Mouse (Mus musculus): ENCODE data around the gene Prnp.

Prnp gene

DNA sequence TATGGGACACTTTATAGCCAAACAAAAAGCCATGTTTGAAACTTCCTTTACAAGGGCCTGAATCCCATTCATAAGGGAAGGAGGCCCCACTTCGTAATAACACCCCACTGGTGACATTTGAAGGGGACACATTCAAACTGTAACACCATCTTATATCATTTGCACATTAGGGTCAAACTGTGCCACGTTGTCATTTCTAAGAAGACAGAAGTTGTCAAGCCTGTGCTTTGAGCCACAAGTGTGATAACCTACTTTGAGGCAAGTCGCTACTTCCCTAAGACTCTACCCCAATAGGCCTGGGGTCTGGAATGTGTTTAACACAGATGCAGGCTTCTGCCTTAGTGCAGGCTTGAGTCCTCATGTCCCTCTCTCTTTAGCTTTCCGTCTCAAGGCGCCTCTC is 2.4 kb upstream of the Prnp start:
- no peak for DNase-seq

- no peak for DNase-seq
These were observed 1.3 kb upstream of the Prnp start for GRCm38 (mm10) chr2:131908351-131908861.

DNA sequence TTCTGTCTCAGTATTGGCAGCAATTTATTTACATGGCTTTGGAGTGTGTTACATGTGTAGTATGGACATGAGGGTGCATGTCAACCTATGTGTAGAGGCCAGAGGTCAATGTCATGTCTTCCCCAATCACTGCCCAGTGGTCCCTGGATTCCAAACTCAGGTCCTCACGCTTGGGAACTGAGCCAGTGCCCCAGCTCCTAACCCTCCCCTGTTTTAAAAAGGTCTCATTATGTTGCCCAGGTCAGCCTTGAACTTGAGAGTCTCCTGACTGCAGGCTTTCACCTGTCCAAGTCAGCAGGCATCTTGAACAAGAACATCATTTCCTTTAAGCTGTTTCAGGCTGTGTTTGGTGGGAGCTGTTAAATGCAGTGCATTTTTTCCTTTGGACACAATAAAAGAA is 822 bp upstream of the Prnp start:
- DNase-seq, result no peak

DNA sequence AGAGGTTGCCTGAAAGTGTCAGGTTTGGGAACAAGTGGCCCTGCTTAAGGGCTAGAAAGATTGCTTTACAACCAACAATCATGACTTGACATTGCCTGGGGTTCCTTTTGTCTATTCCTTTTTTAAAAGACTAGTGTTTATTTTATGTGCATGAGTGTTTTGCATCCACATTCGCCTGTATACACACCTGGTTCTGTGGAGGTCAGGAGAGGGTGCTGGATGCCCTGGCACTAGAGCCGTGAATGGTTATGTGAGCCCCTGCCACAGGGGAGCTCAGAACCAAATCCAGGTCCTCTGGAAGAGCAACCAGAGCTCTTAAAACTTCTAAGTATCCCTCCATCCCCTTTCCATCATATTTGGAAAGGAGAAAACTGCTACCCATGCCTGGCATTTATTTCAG is 1.1 kb downstream of the Prnp start:
- DNase-seq, result no peak

- DNase-seq, result peak; percentile 69
These were observed 1.6 kb downstream of the Prnp start for GRCm38 (mm10) chr2:131911341-131911740.

- no peak for DNase-seq
These were observed 3.0 kb downstream of the Prnp start for GRCm38 (mm10) chr2:131912526-131913258.

DNA sequence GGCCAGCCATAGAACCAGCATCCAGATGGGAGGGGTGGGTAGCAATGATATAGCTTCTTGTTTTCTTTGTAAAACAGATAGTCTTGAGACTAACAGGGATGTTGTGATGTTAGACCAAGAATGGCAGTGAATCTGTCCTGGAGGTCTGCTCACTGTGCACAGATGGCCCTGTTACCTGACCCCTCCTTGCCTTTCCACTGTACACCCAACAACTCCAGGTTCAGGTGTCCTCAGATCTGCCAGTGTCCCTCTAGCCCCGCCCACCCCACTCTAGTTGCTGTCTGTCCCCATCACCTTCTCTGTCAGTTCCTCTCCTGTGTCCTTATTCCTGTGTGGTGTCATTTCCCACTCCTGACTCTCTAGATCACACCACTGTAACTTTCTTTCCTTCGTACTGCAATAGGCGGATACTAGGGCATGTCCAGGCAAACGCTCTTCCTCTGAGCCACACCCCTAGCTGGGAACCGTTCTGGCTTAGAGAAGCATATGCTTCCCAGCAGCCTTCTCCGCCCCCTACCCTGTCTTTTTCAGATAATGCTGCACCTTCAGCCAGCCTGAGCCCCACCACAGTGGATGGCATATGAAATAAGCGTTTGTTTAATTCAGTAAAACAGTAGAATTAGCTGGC is 22.7 kb downstream of the Prnp start:
- DNase-seq, result no peak

- no peak for DNase-seq
These were observed 23.3 kb downstream of the Prnp start for GRCm38 (mm10) chr2:131933013-131933412.

DNA sequence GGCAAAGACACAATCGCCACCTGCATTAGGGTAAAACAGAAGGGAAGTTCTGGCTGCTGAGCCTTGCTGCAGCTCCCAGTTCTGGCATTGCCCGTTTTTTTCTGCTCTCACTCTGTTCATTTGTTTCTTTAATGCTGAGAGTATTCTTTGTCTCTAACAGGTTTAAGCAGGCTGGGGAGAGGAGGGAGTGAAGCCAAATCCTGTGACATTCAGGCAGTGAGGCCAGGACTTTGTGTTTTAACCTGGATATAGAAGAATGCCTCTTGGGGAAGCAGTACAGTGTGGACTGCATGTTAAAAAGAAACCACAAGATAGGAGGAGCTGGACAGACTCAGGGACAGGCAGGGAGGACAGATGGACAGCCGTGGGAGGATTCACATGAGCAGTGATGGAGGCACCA is 23.9 kb downstream of the Prnp start:
- DNase-seq, result no peak

DNA sequence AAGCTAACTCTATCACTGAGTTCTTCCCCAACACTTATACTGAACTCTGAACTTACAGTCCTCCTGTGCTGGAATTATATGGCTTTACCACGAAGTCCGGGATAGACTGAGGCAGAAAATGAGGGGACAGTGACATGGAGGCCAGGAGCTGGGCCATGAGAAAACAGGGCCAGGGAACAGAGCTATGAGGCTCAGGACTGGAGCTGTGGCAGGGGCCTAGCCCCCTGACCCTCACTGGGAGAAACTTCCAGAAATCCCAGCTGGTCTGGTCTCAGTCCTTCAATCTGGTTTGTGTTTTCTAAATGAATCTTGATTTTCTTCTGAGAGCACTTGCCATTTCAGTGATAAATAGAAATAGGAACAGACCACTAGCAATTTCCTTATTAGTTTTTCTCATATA is 24.5 kb downstream of the Prnp start:
- DNase-seq, result no peak

DNA sequence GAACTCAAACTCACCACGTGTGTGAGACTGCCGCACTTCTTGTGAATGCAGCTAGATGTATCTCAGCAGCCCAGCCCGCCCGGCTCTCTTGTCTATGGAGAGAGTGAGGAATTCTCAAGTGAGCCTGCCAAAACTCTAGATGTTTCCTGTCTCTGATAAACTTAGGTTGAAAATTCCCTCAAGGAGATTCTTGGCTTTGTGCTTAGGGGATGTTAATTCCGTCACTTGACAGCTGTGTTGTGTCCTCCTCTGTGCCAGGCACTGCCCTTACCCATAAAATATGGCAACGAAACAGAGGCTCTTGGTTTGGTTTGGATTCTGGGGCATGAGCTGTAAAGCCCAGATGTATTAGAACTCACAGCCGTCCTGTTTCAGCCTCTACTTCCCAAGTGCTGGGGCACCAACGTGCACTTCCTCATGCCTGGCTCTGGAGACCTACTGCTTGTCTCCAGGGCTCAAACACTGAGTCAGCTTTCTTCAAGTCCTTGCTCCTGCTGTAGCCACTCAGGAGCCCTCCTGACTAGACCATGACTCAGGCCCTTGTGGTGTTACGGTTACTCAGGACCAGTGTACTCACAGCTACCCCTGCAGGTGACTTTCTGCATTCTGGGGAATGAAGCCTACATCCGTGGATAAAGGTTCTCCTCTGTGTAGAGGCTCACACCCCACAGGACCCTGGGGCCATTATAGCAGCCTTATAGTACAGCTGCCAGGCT is 25.8 kb downstream of the Prnp start:
- peak; percentile 17 for DNase-seq

GRCm38 (mm10) chr2:131936410-131936809 is 26.7 kb downstream of the Prnp start:
- DNase-seq, result no peak

DNA sequence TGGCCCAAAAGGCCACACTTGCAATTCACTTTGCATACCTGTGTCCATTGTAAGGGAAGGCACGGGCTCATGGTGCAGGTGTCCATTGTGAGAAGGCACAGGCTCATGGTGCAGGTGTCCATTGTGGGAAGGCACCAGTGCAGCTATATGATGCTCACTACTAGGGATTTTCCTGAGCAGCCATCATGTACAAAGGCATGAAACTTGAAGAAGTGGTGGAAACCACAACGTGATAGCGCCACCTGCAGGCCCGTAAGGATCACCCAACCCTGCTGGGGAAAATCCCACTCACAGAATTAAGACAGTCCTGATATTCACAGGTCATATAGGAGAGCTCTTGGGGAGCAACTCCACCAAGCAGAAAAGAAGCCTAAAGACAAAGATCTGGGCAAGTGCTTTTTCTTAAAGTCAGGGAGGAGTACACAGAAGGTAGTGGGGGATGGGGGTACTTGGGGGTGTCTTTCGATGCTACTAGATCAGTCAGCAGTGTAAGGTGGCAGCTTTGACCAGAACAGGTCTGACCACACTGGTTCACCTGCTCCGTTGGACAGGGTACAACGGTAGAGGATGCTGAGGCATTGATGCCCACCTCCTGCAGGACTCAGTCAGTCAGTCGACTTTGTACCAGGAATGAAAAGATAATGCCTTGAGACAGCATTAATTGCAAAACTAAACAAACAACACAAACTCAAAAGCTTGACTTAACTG is 29.8 kb downstream of the Prnp start:
- DNase-seq, result peak; percentile 75

- DNase-seq, result no peak
These were observed 30.8 kb downstream of the Prnp start for GRCm38 (mm10) chr2:131940506-131940905.

DNA sequence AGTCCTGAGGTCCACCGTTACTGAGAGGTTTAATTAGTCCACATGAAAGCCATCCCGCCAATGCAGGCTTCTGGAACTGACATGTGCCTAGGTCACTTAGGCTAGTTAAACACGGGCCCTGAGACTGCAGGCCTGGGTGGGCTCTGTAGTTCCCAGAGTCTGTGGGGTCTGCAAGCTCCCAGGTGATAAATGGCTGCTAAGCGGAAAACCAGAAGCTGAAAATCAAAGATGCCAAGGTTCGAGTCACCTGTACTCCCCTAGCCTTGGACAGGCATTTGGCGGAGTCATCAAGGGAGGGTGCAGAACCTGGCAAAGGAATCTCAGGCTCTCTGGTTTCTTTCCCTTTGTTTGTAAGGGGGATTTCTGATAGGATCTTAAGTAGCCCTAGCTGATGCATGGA is 31.8 kb downstream of the Prnp start:
- no peak for DNase-seq

GRCm38 (mm10) chr2:131944370-131944769 is 34.6 kb downstream of the Prnp start:
- DNase-seq, result no peak

DNA sequence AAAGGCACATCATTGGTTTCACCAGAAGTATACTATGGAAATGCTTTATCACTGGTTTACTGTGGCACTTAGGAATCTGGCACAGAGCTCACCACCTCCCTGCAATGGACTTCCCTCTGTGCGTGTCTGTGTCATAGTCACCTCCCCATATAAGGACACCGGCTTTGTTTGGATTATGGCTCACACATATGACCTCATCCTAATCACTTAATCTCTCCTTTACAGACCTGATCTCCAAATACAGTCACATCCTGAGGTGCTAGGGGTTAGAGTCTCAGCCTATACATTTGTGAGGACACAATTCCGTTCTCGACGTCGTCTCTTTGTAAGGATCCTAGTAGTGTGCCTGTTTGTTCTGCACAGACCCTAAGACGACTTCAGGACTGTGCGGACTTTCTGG is 35.5 kb downstream of the Prnp start:
- peak; percentile 61 for DNase-seq

GRCm38 (mm10) chr2:131945765-131946164 is 36.0 kb downstream of the Prnp start:
- DNase-seq, result no peak

- DNase-seq, result no peak
These were observed 36.6 kb downstream of the Prnp start for GRCm38 (mm10) chr2:131946351-131946750.

DNA sequence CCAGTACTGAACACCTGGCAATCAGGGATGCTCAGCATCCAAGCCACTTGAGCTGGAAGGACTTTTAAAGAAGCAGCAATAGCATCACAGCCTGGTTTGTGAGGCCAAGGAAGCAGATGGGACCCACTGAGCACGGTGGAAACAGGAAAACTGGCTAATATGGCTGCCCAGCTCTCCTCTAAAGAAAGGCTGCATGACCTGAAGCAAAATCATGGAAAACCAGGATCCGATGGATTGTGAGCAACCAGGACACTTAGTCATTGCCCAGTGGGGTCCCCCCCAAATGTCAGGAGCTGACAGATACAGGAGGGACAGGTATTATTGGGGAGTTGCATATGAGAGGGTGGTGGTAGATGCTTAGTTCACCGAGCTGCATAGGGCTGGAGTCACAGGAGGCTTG is 38.4 kb downstream of the Prnp start:
- no peak for DNase-seq

DNA sequence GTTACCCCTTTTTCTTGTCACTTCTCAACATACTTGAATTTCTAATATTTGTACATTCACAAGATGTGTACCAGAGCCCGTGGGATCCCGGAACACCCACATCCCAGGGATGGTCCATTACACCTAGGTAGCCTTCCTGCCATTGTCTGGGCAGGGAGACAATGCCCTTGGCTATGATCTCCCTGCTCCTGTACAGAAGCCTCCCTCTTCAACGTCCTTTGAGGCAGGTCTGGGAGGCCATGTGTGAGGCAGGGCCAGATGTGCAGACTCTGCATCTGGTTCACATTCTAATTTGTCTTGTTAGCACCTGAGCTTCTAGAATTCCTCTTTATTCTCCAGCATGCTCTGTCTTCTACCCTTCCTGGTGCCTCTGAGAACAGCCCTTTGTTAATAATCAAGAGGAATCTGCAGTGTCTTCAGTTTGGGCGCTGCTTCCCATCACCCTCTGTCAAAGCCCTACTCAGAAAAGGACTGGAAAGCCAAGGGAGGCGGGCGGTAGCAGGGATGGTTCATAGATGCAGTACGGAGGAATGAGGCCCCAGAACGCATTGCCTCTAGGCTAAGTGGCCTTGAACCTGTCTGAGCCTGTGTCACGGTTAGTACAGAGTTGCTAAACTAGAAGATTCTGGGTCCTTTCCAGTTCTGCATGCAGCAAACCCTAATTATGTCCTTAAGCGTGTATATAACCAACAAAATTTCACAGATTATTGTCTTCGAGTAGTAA is 39.4 kb downstream of the Prnp start:
- DNase-seq, result no peak

DNA sequence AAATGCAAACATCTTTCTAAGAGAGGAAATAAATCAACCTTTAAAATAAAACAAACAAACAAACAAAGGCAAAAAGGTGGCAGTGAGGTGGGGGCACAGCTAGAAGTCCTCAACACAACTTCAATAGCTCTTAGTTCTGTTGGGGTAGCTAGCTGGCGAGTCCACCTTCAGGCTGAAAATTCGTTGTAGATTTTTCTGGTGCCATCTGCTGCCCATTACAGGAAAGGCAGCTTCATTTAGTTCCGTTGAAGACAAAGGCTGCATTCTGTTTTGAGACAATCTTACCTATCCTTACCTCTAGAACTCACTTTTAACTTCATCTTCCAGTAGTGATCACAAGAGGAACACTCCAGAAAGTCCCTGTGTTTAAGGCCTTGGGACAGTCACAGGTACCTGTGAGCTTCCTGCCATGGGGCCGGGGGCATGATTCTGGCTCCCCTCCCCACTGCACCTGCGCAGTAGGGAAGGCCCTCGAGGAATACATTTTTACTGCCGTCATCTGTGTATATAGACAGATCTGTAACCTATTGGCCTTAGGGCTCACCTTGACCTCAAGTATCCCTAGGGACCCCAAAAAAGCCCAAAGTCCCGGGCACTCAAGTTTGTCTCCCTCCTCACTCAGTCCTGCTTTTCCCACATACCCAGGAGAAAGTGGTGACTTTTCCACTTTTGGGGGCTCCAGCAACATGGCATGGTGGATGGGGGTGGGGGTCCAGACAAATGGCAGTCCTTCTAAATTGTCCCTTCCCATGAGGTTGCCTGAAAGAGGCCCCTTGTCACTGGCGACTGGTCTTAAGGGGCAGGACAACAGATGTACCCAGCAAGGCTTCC is 40.3 kb downstream of the Prnp start:
- DNase-seq, result peak; percentile 72

All from retina, postnatal 1 day (tissue).